18 mouse cellular contexts compared by ENCODE assay signal in genomic region chrX:160905041-160905678, GRCm38 (mm10). TPM values are rescaled to one million over a fixed set of nuclear protein-coding genes. Genes with fewer than 3 reads are reported as not detected.
DNase-seq lines count a peak whose midpoint lies in the region; ATAC-seq and TF ChIP-seq lines count a peak whose summit lies in the region.
"Had no signal": no experiment of that assay in that cellular context is flagged by ENCODE, and none has a peak within 500 bp of the region (broad histone marks: within the 10 kb centered on the region; RNA-seq: fewer than 3 reads in every experiment).

No protein-coding gene starts in this region.

- no peak for TF ChIP-seq POLR2A in cortical plate, adult 2 months (IDR thresholded peaks at IDR 0.05; ENCODE audit: extremely low read depth, insufficient read depth, low read length)

- H3K36me3 ChIP-seq in stomach, embryonic 15.5 days, result no peaks in the 10 kb centered on the region
- H3K36me3 ChIP-seq in stomach, postnatal 0 days (ENCODE audit: control insufficient read depth, insufficient read depth, low read length), result no peaks in the 10 kb centered on the region
- H3K36me3 ChIP-seq in liver, embryonic 15.5 days (replicated peaks), result no peaks in the 10 kb centered on the region
- H3K36me3 ChIP-seq in forebrain, embryonic 12.5 days (replicated peaks), result no peaks in the 10 kb centered on the region
- H3K36me3 ChIP-seq: hindbrain, embryonic 15.5 days; lung, embryonic 15.5 days; neural tube, embryonic 15.5 days had no signal

- no peaks in the 10 kb centered on the region for H3K27me3 ChIP-seq in stomach, embryonic 15.5 days (replicated peaks)
- H3K27me3 ChIP-seq in stomach, postnatal 0 days (ENCODE audit: control insufficient read depth, insufficient read depth, low read length), result no peaks in the 10 kb centered on the region
- no peaks in the 10 kb centered on the region for H3K27me3 ChIP-seq in liver, embryonic 15.5 days
- H3K27me3 ChIP-seq in forebrain, embryonic 12.5 days, result peaks cover 31% of the 10 kb centered on the region

- TF ChIP-seq CTCF in stomach, postnatal 0 days (IDR thresholded peaks at IDR 0.05; ENCODE audit: low read depth), result no peak
- TF ChIP-seq CTCF in cortical plate, adult 2 months (IDR thresholded peaks at IDR 0.05; ENCODE audit: extremely low read depth, insufficient read depth, low read length), result no peak

- H3K9ac ChIP-seq in stomach, embryonic 15.5 days, result no peak overlapping the region
- no peak overlapping the region for H3K9ac ChIP-seq in stomach, postnatal 0 days (ENCODE audit: low read length)
- H3K9ac ChIP-seq in liver, embryonic 15.5 days, result no peak overlapping the region
- no peak overlapping the region for H3K9ac ChIP-seq in forebrain, embryonic 12.5 days
- H3K9ac ChIP-seq: hindbrain, embryonic 15.5 days; lung, embryonic 15.5 days; neural tube, embryonic 15.5 days had no signal

- H3K4me3 ChIP-seq in stomach, embryonic 15.5 days (replicated peaks), result no peak overlapping the region
- H3K4me3 ChIP-seq in stomach, postnatal 0 days (ENCODE audit: low read depth, low read length), result no peak overlapping the region
- H3K4me3 ChIP-seq in cortical plate, adult 2 months (ENCODE audit: insufficient read depth, low read length), result no peak overlapping the region
- no peak overlapping the region for H3K4me3 ChIP-seq in liver, embryonic 15.5 days (replicated peaks)
- no peak overlapping the region for H3K4me3 ChIP-seq in forebrain, embryonic 12.5 days (replicated peaks)
- H3K4me3 ChIP-seq: hindbrain, embryonic 15.5 days; lung, embryonic 15.5 days; neural tube, embryonic 15.5 days had no signal

- H3K9me3 ChIP-seq in stomach, embryonic 15.5 days, result no peaks in the 10 kb centered on the region
- H3K9me3 ChIP-seq in stomach, postnatal 0 days (ENCODE audit: control insufficient read depth, low read length), result no peaks in the 10 kb centered on the region
- no peaks in the 10 kb centered on the region for H3K9me3 ChIP-seq in liver, embryonic 15.5 days (replicated peaks)
- H3K9me3 ChIP-seq in forebrain, embryonic 12.5 days, result no peaks in the 10 kb centered on the region
- H3K9me3 ChIP-seq: hindbrain, embryonic 15.5 days; lung, embryonic 15.5 days; neural tube, embryonic 15.5 days had no signal

- no peak for TF ChIP-seq EP300 in stomach, postnatal 0 days (optimal IDR thresholded peaks at IDR 0.05)

- no peaks in the 10 kb centered on the region for H3K4me1 ChIP-seq in stomach, embryonic 15.5 days
- no peaks in the 10 kb centered on the region for H3K4me1 ChIP-seq in stomach, postnatal 0 days (replicated peaks; ENCODE audit: control insufficient read depth, insufficient read depth)
- peaks cover 4% of the 10 kb centered on the region; the same call in 1 of the 2 replicates for H3K4me1 ChIP-seq in cortical plate, adult 2 months (ENCODE audit: control insufficient read depth, insufficient read depth, low read length)
- H3K4me1 ChIP-seq in liver, embryonic 15.5 days (replicated peaks), result 0 out of 2 replicates have a peak, but pooled peaks cover 2% of the 10 kb centered on the region
- H3K4me1 ChIP-seq in forebrain, embryonic 12.5 days, result no peaks in the 10 kb centered on the region
- H3K4me1 ChIP-seq: hindbrain, embryonic 15.5 days; lung, embryonic 15.5 days; neural tube, embryonic 15.5 days had no signal

- ATAC-seq in stomach, embryonic 15.5 days (ENCODE audit: insufficient read depth, low FRiP score, low read depth), result peak; percentile 60; the same call in 1 of the 2 replicates
- no peak for ATAC-seq in stomach, postnatal 0 days (ENCODE audit: low FRiP score, low TSS enrichment)
- peak; percentile 90 for ATAC-seq in liver, embryonic 15.5 days (ENCODE audit: insufficient read depth)
- no peak for ATAC-seq in forebrain, embryonic 12.5 days (ENCODE audit: low FRiP score)
- ATAC-seq: CD4-positive, CD25-positive, alpha-beta regulatory T cell, adult 4 months; forebrain, embryonic 16.5 days had no signal

- no peak overlapping the region for H3K27ac ChIP-seq in stomach, embryonic 15.5 days
- H3K27ac ChIP-seq in stomach, postnatal 0 days (replicated peaks), result no peak overlapping the region
- peak overlapping the region; percentile 77 for H3K27ac ChIP-seq in cortical plate, adult 2 months (ENCODE audit: insufficient read depth, low read length)
- peak overlapping the region; percentile 68 for H3K27ac ChIP-seq in liver, embryonic 15.5 days (replicated peaks)
- H3K27ac ChIP-seq in forebrain, embryonic 12.5 days, result no peak overlapping the region
- H3K27ac ChIP-seq: hindbrain, embryonic 15.5 days; lung, embryonic 15.5 days; neural tube, embryonic 15.5 days had no signal

- no peak for DNase-seq in stomach, postnatal 0 days (ENCODE audit: low spot score)
- DNase-seq in urinary bladder, adult 18-20 months (ENCODE audit: low spot score in 2 of 2), result no peak
- DNase-seq in neural tube, embryonic 10.5 days (ENCODE audit: extremely low spot score, low spot score), result no peak
- DNase-seq: adrenal gland, postnatal 14 days; cerebellum, adult 11-12 months; heart, postnatal 14 days; kidney, adult 11 months; kidney, postnatal 4 days; layer of hippocampus, postnatal 36 days had no signal

- WGBS in stomach, embryonic 15.5 days, result 55% methylated on average over 2 of the region's 2 CpGs
- 62% methylated on average over 2 of the region's 2 CpGs for WGBS in stomach, postnatal 0 days
- 21% methylated on average over 2 of the region's 2 CpGs for WGBS in liver, embryonic 15.5 days (ENCODE audit: insufficient replicate concordance)
- WGBS in forebrain, embryonic 12.5 days, result 80% methylated on average over 2 of the region's 2 CpGs

- no peak overlapping the region for H3K4me2 ChIP-seq in stomach, embryonic 15.5 days
- no peak overlapping the region for H3K4me2 ChIP-seq in stomach, postnatal 0 days (replicated peaks; ENCODE audit: low read depth)
- H3K4me2 ChIP-seq in liver, embryonic 15.5 days, result peak overlapping the region; percentile 25; the same call in 1 of the 2 replicates
- no peak overlapping the region for H3K4me2 ChIP-seq in forebrain, embryonic 12.5 days
- H3K4me2 ChIP-seq: hindbrain, embryonic 15.5 days; lung, embryonic 15.5 days; neural tube, embryonic 15.5 days had no signal

RNA-seq across cellular contexts. Expression of gene Gja6, which starts 1.7 kb away (rescaled TPM):
- 0.59 TPM in 2 replicates for polyA plus RNA-seq in stomach, embryonic 15.5 days (2015; fragmentation: Nextera tagmentation; extraction: Ambion mirVana)
- 0.05 and 0.12 TPM in 2 replicates for polyA plus RNA-seq in stomach, postnatal 0 days (2015; fragmentation: Nextera tagmentation; extraction: Ambion mirVana)
- polyA plus RNA-seq in cortical plate, adult 2 months (2012; rRNA removed), result 0.95 and 1.2 TPM in 2 replicates
- 0.47 and 0.58 TPM in 2 replicates for polyA plus RNA-seq in liver, embryonic 15.5 days (2015; fragmentation: Nextera tagmentation; extraction: Ambion mirVana)
- 0.19 and 0.24 TPM in 2 replicates for polyA plus RNA-seq in forebrain, embryonic 12.5 days (2016; fragmentation: Nextera tagmentation; extraction: Ambion mirVana)
- polyA plus RNA-seq: CD4-positive, CD25-positive, alpha-beta regulatory T cell, adult 4 months; hindbrain, embryonic 15.5 days had no signal

Comparison
In these comparisons a context has a peak if more than half of its experiments do, and no peak if none do; other contexts are left out.
1. ATAC-seq: peak in stomach, embryonic 15.5 days (single experiment) and liver, embryonic 15.5 days (single experiment); none in stomach, postnatal 0 days (single experiment) and forebrain, embryonic 12.5 days (single experiment).
2. H3K27ac ChIP-seq: peak in cortical plate, adult 2 months (single experiment) and liver, embryonic 15.5 days (single experiment); none in stomach, embryonic 15.5 days (single experiment), stomach, postnatal 0 days (single experiment) and forebrain, embryonic 12.5 days (single experiment).